Mouse (Mus musculus): ENCODE data around the gene Unc5a. TPM values are rescaled to one million over a fixed set of nuclear protein-coding genes. Genes with fewer than 3 reads are reported as not detected.

Gene Unc5a
- total RNA-seq, 2 experiments from 2014 or later = 3.7 to 4.8 TPM

Other genes with a start within 250 kb of the Unc5a start
- under 1 TPM in 1 of 2 experiments, not detected in 1; 0.07 TPM for gene Cdhr2, start 247.9 kb upstream of the Unc5a start, total RNA-seq (2021)
- gene Gprin1, start 199.5 kb upstream of the Unc5a start, total RNA-seq (2021) = under 1 TPM; 0.47 to 0.63 TPM
- 1 to 10 TPM in 1 of 2 experiments, under 1 TPM in 1; 0.40 to 1.1 TPM for gene Sncb, start 182.8 kb upstream of the Unc5a start, total RNA-seq (2021)
- not detected for gene Eif4e1b, start 165.4 kb upstream of the Unc5a start, total RNA-seq (2021)
- gene Tspan17, start 160.0 kb upstream of the Unc5a start, total RNA-seq (2021) = 10 to 100 TPM; 23.0 to 26.8 TPM
- gene Hk3, start 72.0 kb downstream of the Unc5a start, total RNA-seq (2021) = 1 to 10 TPM in 1 of 2 experiments, under 1 TPM in 1; 0.85 to 1.3 TPM
- gene Uimc1, start 150.9 kb downstream of the Unc5a start, total RNA-seq (2021) = 10 to 100 TPM; 17.3 to 22.8 TPM
- gene Zfp346, start 155.9 kb downstream of the Unc5a start, total RNA-seq (2021) = 10 to 100 TPM; 12.5 to 16.5 TPM
- gene Gm17617, start 184.1 kb downstream of the Unc5a start, total RNA-seq (2021) = not detected
- gene Fgfr4, start 203.2 kb downstream of the Unc5a start, total RNA-seq (2021) = 10 to 100 TPM; 16.3 to 24.5 TPM

Measured in gastrocnemius, postnatal 10 days (tissue).